Mouse (Mus musculus) mature B cell (primary cell): ENCODE measurements around the gene Steap3.
"Not testable (repeated sequence)": the region's sequence is repeated elsewhere in the genome, so short reads cannot be mapped to it uniquely, and the experiment has no call there.

Experiments
- in situ Hi-C: fragments of 300-500 bp; cut with MboI; formaldehyde crosslinking; loops from 2 replicates; pipeline ENCODE4 v1.14.3; 2019

Gene Steap3

DNA sequence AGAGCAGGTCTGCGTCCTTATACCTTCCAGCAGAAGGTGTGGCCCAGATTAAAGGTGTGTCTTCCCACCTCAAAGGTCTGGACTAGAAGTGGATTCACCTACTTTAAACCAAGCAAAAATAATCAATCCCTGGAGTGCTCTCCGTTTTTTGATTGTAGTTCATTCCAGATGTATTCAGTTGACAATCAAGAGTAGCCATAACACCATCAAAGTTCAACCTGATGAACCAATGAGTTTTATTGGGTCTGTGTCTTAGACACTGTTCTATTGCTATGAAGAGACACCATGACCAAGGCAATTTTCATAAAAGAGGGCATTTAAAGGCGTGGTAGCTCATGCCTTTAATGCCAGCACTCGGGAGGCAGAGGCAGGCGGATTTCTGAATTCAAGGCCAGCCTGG lies at the start of gene Steap3:
Gene Steap3, minus strand, starts transcription at position 101 of the 400 bp plus-strand sequence.
- in situ Hi-C loops, result no loop called here

DNA sequence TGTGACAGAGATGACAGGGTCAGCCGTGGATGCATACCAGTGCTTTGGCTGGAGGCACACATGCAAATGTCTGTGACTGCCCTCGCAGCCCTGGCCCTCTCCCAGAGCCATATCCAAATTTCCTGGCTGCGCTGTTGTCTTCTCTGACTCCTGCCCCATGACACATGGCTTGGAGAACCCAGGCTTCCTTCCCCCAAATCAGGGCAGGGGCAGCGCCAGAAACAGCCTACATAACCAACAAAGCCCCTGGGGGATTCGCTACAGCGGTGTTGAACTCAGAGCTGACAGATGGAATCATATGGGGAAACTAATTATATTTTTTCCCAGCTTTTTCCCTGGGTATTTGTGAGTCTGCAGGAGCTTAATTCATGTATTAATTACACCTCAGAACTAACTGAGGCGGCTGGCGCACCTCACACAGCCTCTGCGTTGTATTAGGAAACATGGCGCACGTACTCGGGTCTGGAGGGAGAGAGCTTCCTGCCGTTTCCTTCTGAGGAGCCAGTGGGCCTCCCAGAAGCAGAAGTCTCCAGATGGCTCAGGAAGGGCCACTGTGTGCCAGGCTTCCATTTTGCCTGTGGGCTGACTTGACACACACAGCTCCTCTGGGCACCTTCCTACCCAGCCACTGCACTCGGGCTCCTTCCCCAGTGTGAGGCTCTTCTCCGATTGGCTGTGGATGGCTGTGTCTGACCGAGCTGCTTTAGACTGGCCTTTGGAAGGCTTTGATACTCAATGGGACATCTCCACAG lies 48.9 kb upstream of the Steap3 start:
- in situ Hi-C loops, result no loop called here

DNA sequence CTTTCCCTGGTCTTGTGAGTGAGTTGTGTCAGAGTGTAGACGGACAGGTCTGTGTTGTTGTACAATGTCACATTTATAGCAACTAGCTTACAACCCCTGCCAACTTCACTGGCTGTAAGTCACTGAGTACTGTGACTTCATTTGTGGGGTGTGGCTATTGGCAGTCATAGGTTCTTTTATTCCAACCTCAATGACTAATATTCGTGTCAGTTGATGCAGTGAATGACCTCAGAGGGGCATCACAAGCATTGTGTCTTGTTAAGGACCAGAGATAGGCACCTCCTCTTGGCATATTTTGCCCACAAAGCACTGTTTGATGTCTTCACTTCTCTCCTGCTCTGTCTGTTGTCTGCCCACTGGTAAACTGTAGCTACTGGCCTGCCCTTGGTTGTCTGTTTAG lies 33.3 kb upstream of the Steap3 start:
- in situ Hi-C loops, result no loop called here

DNA sequence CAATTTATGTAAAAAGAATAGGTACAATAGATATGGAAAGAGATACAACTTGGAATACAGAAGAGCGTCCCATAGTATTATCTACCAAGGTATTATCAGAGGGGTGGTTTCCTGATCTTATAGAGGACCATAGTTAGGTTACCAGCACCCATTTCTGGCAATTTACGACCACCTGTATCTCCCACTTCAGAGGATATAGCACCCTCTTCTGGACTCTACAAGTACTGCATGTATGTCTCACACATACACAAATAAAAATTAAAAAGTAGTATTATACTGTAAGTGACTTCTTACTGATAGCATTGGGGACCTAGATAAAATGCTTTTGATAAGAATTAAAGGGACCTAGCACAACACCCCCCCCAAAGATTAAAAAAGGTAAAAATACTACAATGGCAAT lies 24.4 kb upstream of the Steap3 start:
- in situ Hi-C loops, result no loop called here

DNA sequence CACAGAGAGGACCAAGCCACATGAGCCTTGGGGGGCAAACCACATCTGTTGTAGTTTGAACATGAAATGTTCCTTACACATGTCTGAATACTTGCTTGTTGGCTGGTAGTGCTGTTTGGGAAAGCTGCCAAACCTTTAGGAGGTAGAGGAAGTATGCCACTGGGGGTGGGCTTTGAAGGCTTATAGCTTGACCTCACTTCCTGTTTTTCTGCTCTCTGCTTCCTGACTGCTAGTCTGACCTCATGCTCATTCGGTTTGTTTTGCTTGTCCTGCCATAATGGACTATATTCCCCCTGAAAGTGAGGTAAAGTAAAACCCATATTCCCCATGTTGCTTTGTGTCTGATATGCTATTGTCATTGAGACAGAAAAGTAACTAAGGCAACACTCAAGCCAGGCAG lies 21.3 kb upstream of the Steap3 start:
- in situ Hi-C loops, result no loop called here

DNA sequence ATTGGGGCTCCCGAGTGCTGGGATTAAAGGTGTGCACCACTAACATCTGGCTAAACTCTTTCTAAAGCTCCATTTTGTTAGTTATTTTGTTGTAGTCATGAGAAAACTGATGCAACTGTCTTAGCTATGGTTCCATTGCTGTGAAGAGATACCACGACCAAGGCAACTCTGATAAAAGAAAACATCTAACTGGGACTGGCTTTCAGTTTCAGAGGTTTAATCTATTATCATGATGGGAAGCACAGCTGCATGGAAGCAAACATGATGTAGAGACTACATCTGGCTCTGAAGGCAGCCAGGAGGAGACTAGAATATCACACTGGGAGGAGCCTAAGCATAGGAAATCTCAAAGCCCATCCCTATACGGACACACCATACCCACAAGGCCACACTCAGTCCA lies 19.2 kb upstream of the Steap3 start:
- in situ Hi-C loops, result no loop called here

DNA sequence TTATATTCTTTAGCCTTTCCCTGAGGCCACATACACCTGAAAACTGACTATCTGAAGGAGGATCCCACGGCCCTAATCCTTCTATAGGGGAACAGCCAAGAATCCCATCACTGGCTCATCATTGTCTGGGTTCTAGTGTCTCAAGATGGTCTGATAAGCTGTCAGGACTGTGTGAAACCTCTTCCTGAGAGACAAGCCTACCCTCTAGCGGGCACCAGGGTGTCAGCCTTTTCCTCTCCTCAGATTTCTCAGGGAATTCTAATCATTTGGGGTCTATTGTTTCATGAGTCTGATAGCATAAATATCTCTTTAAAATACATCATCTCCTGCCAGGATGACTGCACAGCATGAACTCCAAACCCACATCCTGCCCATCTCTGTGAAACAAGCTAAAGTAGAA lies 17.3 kb upstream of the Steap3 start:
- in situ Hi-C loops, result no loop called here

DNA sequence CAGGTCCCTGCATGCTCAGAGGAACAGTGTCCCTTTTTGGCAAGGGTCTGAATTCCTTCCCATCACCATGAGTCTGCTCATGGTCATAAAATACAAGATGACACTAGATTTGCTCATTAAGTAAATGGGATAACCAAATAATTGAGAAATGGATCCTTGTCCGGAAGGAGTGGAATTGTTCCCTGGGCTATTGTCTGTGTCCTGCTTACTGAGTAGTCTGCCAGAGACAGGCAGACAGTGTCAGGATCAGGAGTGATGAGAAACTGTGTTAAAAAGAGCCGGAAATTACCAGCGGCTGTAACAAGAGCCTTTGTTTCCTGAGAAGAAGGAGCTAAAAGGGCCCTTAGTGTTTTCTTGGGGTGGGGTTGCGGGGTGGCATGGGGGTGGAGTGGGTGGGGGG lies 15.2 kb upstream of the Steap3 start:
- in situ Hi-C loops, result no loop called here

DNA sequence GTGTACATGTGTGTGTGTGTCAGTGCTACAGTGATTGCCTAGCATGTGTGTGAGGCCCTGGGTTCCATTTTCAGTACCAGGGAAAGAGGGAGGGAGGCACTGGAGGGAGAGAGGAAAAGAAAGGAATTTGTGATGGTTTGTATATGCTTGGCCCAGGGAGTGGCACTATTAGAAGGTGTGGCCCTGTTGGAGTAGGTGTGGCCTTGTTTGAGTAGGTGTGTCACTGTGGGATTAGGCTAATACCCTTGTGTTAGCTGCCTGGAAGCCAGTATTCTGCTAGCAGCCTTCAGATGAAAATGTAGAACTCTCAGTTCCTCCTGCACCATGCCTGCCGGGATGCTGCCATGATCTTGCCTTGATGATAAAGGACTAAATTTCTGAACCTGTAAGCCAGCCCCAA lies 3.6 kb upstream of the Steap3 start:
- in situ Hi-C loops, result not testable (repeated sequence)

DNA sequence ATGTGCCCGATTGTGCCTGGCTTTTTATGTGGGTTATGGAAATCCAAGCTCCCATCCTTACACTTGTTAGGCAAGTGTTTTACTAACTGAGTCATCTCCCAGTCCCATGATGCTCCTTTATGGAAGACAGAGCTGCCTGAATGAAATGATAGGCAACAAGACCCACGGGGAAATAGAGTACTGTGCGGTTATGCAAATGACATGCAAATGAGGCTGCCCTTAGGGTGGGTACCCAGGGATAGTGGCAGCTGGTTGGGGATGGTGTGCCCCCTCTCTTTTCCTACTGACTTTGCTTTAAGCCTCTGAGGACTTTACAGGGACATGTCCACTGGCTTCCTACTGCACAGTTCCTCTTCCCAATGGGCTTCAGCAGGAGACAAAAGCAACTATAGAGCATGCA lies 2.7 kb upstream of the Steap3 start:
- in situ Hi-C loops, result no loop called here

DNA sequence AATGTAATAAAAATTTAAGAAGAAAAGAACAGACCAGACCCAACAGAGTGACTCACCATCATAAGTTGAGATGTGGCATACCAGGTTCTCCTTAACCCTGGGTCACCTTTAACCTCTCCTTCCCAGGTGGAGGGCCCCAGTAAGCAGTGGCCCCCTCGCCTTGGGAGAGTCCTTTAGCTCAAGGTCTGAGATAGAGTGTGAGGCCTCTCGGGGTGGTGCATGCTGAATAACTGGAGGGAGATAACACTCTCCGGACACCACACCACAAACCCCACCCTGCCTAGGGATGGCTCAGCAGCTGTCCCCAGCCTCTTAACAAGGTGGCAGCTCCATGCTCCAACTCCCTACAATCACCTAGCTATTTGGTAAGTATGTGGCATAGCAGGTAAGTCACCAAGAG lies 1.6 kb downstream of the Steap3 start:
- in situ Hi-C loops, result no loop called here

DNA sequence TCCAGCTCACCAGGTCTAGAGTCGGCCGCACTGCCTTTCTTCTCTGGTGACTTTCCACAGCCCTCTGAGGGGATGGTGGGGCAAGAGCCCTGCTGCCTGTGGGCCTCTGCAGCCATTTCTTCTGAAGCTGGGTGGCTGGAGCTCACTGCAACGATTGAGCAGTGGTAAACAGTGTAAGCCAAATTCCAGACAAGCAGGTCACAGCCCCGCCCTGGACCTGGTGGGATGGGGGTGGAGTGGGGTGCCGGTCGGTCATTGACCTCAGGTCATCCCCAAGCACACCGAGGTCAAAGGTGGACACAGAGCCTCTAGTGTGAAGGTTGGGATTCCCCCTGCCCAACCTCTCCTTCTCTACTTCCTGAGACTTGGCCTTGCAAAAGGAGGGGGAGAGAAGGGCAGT lies 2.4 kb downstream of the Steap3 start:
- in situ Hi-C loops, result no loop called here

DNA sequence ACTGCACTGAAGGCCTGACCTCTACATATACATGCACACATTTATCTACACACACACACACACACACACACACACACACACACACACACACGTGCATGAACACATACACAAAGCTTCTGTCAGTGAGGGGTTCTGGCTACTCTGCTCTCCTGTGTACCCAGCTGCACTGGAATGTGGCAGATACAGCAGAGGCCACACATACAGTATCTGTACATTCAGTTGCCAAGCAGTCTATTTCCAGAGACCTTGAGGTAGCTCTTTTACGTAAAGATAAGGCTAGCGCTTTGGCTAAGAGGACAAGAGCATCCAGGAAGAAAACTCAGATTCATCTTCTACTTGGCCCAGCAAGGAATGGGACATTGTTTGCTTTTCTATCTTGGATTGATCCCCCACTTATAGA lies 4.9 kb downstream of the Steap3 start:
- in situ Hi-C loops, result no loop called here

DNA sequence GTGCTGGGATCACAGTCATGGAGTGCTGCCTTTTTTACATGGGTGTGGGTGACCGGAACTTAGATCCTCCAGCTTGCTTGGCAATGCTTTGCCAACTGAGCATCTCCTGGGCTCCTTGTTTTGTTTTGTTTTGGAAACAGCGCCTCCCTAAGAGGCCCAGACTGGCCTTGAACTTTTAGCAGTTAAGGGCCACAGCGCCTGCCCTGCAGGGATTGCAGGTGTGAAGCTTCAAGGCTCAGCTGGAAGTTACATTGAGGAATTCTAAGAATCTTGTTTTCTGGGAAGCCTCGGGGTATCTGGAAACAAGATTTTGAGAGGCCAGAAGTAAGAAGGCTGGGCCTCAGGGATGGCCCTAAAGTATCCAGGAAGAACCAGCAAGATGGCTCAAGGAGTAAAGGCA lies 6.0 kb downstream of the Steap3 start:
- in situ Hi-C loops, result no loop called here

DNA sequence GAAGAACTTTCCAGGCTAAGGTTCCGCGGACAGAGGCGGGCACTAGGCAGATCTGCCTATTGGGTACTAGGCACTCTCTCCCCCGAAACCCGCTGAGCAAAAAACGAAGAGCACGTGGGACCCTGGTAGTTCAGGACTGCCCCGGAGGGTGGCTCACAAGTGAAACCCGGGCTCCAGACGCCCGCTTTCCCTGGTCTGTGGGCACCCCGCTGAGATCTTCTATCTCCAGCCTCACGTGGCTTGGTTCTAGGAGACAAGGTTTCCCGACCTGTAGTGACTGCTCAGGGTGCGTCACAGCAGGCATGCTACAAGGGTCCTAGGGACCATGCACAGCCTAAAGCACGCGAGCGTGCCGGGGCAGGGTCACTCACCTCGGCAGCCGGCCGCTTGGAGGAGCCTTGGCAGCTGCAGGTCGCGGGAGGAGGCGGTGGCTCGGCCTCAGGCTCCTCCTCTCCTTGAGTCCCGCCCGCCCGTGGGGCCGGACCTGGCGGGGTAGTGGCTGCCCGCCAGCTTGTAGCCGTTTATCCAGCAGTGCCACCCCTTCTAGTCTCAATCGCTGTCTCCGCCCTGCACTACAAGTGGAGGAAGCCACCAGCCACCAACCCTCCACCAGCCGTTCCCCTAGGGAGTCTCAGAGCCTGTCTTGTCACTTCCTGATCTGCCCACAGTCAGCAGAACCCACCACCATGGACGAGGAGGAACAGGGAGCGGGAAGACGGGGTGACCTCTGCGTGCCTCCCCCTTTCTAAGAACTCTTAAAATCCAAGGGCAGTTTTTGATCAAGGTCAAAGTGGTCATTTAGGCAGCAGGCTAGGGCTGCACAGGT lies 7.4 kb downstream of the Steap3 start:
- in situ Hi-C loops, result no loop called here

DNA sequence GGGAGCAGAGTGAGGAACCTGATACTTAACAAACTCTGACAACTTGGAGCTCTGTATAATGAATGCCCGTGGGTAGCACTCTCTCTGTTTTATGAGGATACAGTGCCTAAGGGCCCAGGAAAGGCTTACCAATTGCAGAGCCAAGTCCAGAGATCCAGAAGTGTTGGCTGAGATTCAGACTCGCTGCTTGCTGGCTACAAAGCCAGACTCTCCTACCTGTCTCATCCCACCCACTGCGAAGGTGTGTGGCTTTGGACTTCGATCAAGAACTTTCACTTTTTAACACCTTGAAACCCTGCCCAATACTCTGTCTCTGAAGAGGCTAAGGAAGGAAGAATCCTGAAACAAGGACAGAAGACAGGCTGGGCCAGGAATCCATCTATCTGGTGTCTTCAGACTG lies 9.3 kb downstream of the Steap3 start:
- in situ Hi-C loops, result no loop called here

DNA sequence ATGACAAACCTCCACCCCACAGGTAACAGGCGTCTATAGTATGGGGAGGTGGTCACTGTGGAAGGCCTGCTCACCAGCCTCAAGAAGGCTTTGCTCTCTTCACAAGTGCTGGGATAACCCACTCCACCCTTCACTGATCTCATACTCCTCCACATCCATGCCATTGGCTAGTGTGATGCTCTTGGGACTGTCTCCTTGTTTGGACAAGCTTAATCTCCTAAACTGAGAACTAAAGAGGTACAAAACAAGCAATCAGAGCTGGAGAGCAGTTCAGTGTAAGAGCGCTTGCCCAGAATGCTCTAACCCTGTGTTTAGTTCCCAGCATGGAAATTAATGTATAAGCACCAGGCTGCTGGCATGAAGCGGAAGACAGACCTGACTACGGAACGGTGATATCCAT lies 11.3 kb downstream of the Steap3 start:
- in situ Hi-C loops, result no loop called here

DNA sequence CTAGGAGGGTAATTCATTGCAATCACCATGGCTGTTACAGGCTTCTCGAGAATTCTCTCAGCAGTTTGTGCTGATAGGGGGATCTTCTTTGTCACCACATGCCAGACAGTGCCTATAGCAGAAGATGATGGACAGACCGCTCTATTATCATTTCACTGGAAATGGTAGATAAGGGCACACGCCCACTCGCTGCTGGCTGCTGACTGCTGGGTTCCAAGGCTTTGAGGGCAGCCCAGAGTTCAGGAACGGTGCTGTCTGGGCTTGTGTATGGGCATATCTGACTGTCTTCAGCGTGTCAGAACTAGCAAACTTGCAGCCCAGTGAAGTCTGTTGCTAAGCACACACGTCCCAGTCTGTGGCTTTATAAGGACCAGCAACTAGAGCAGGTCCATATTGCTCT lies 13.3 kb downstream of the Steap3 start:
- in situ Hi-C loops, result no loop called here

DNA sequence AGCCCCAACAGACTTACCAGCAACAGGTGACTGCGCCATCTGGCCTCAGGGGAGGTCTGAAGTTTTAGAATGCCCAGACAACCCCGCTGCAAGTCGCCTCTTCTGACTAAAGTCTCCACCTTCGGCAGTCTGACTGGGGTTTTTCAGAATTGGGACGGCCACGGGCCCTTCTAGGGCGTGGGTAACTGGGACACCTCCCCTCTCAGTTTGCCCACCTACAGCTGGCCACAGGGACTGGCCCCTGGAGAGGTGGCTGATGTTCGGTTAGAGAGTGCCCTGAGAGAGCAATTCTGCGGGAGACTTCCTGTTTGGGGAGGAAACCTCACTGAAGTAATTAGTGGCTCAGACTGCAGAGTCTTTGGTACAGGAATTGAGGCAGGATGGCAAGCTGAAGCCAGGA lies 13.8 kb downstream of the Steap3 start:
- in situ Hi-C loops, result no loop called here

DNA sequence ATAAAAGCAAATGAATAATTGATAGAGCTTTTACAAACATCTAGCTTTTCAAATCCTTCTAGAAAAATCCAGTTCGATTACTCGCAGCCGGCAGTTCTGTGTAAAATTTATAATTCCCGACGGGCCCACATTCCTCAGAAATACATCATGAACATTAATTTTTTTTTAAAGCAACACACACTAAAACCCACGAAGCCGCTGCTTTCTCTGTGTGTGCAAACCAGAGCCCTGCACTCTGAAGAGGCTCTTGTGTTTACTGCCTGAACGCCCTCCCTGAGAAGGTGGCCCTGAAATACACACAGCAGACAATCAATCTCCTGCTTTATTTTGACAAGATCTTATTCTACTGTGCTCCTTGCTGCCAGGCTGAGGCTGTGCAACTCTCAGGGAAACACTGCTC lies 14.3 kb downstream of the Steap3 start:
- in situ Hi-C loops, result no loop called here

DNA sequence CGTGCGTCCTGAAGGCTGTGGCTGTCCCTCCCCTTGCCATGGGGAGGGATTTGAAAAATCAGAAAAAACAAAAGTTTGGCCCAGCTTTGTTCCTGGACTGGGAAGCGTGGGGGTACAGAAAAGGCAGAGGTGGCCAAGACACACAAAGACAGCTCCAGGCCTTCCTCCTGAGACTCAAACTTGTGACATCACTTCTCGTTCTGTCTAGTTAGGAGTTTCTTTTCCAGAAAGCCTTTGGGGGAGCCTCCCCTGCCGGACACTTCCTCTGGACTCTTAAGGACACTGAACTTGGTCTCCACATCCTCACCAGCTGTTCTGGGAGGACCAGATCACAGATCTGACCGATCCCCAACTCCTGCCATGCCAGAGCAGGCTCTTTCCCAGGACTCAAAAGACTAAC lies 18.8 kb downstream of the Steap3 start:
- in situ Hi-C loops, result no loop called here

DNA sequence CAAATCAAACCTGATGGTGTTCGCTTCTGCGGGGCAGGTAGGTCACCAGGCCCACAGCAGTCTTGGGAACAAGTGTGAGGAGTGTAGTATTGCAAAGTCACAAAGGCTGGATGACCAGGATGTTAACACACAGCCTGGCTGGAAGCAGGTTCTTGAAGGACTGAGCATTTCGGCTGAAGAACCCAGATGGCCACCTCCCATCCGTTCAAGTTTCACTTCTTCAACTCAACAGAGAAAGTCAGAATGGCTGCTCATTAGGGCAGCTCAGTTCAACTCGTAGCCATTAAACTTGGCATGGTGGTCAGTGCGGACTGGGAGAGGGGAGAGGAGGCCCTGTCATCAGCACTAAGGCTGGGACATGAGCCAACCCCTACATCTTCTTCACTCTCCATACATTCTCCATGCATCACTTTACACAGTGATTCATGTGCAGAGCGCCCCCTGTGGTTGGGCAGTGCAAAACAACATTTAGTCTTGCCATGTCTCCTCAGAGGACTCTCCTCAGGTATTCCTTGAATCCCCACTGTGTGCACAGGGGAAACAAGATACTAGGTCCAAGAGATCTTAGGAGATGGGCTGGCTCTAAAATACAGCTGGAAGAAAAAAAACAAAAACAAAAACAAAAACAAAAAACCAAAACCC lies 19.9 kb downstream of the Steap3 start:
- in situ Hi-C loops, result no loop called here

DNA sequence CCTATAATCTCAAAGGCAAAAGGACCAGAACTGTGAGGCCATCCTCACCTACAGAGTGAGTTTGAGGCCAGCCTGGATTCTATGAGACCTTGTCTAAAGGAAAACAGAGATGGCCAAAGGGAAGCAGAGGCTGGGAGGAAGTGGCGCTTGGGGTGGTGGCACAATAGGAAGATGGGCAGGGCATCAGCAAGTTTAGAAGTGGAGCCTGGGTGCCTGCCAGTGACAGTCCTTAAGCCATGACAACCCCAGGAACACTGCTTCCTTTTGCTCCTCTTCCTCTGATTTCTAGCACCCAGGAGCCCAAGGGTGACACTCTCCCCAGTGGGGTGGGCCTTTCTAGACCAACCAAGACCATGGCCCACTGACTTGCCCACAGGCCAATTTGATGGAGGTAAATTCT lies 21.3 kb downstream of the Steap3 start:
- in situ Hi-C loops, result no loop called here
